Mouse (Mus musculus) kidney, adult 2 months (tissue): ENCODE results near the gene Npvf.

ENCODE experiments used
- CTCF ChIP-seq: fragments of 200-500 bp; conservative IDR thresholded peaks from 2 replicates; pipeline ENCODE4 v1.5.1; 2011; ENCODE audit warnings: low read depth, mild to moderate bottlenecking, control low read depth, low read length, moderate library complexity, mixed read lengths; ENCODE audit not compliant: insufficient read depth, insufficient read length
- POLR2A ChIP-seq: fragments of 200-500 bp; IDR thresholded peaks from one replicate; pipeline ENCODE4 v1.6.1; 2011; ENCODE audit warnings: low read depth, low read length, control low read depth

- TF ChIP-seq POLR2A (no peak), CTCF (no peak)
Observed at GRCm38 (mm10) chr6:50661729-50662128, 7.5 kb upstream of the Npvf start.
